Mouse (Mus musculus) forebrain, postnatal 0 days (tissue): ENCODE data around the gene Anapc16. TPM values are rescaled to one million over a fixed set of nuclear protein-coding genes. Genes with fewer than 3 reads are reported as not detected.

Experiments used
- ATAC-seq: fragments of 200-750 bp; cut with Nextera tagmentation; 2 replicates; pipeline ENCODE4 v1.8.0; 2017; ENCODE audit warnings: mild to moderate bottlenecking, moderate library complexity
- DNase-seq: peaks from one replicate; pipeline ENCODE4 v3.0.0-alpha.2; 2015
- H3K27ac ChIP-seq: fragments of 300-500 bp; sonication (generic); 2 replicates; pipeline ENCODE4 v1.5.1; 2014; ENCODE audit warnings: low read depth, mild to moderate bottlenecking, antibody characterized with exemption, low read length, moderate library complexity, mixed read lengths
- H3K27me3 ChIP-seq: fragments of 300-500 bp; sonication (generic); 2 replicates; pipeline ENCODE4 v1.6.1; 2014; ENCODE audit warnings: mild to moderate bottlenecking, low read length, mixed read lengths; ENCODE audit not compliant: insufficient read depth
- H3K36me3 ChIP-seq: fragments of 300-500 bp; sonication (generic); 2 replicates; pipeline ENCODE4 v1.6.1; 2014; ENCODE audit warnings: mild to moderate bottlenecking, moderate library complexity; ENCODE audit not compliant: insufficient read depth
- H3K4me1 ChIP-seq: fragments of 300-500 bp; sonication (generic); 2 replicates; pipeline ENCODE4 v1.6.1; 2014; ENCODE audit warnings: antibody characterized with exemption; ENCODE audit not compliant: insufficient read depth
- H3K4me2 ChIP-seq: fragments of 300-500 bp; sonication (generic); 2 replicates; pipeline ENCODE4 v1.6.1; 2014; ENCODE audit warnings: low read depth, mild to moderate bottlenecking, moderate library complexity
- H3K4me3 ChIP-seq: fragments of 300-500 bp; sonication (generic); 2 replicates; pipeline ENCODE4 v1.5.1; 2014; ENCODE audit warnings: low read depth, low read length, mixed read lengths
- H3K9ac ChIP-seq: fragments of 300-500 bp; sonication (generic); 2 replicates; pipeline ENCODE4 v1.6.1; 2014; ENCODE audit warnings: mild to moderate bottlenecking
- H3K9me3 ChIP-seq: fragments of 300-500 bp; sonication (generic); 2 replicates; pipeline ENCODE4 v1.6.1; 2016; ENCODE audit warnings: low read length
- CTCF ChIP-seq: sonication (generic); IDR thresholded peaks from 2 replicates; pipeline ENCODE4 v1.5.1; 2016; ENCODE audit warnings: antibody characterized with exemption, control low read depth, low read depth
- WGBS: fragments of 180-500 bp; shearing (Covaris S2); extraction: QIAGEN DNeasy Blood & Tissue Kit; methylation state at CpG from one replicate; pipeline ENCODE4 v1.1.7; 2014; 5-methylcytosine and 5-hydroxymethylcytosine counted together
- polyA plus RNA-seq: library from polyadenylated mRNA; unstranded; fragments of >200 nt; fragmentation: Nextera tagmentation; extraction: Ambion mirVana; gene quantifications from 2 replicates; pipeline ENCODE4 v1.2.1, GENCODE M21; 2015
- total RNA-seq: library from RNA; depleted of rRNA; stranded (reverse); fragments of >200 nt; gene quantifications from 2 replicates; pipeline ENCODE4 v1.2.3, GENCODE M21; 2014

The Anapc16 gene
- total and polyA plus RNA-seq, 2 experiments from 2014 or later = 115 to 117 TPM

DNA sequence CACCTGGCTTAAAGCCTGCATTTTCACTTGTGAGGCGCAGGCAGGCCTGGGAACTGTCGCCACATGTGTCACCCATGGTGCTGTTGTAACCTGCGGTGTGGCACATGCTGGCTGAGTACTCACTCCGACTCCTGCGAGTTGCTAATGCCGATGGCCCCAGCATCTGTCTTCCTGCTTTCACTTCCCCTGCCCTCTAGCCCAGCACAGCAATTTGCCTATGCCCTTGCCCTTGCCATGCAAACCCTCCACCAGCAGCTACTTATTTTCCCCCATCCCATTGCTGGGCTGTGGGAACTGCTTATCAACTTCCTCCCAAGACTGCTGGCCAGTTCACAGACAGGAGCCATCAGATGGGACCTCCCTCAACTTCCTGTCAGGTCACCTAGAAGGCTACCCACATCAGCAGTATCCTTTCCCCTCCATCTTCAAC lies 22.1 kb downstream of the Anapc16 start:
- no peak overlapping the region for H3K4me2 ChIP-seq
- no peaks in the 10 kb centered on the region; the same call in 1 of the 2 replicates for H3K36me3 ChIP-seq
- no peak overlapping the region for H3K4me3 ChIP-seq
- peaks cover 8% of the 10 kb centered on the region; the same call in 1 of the 2 replicates for H3K4me1 ChIP-seq
- no peak overlapping the region for H3K9ac ChIP-seq
- ATAC-seq (no peak), DNase-seq (no peak)
- 93% methylated on average over 6 of the region's 6 CpGs for WGBS
- no peaks in the 10 kb centered on the region for H3K9me3 ChIP-seq
- TF ChIP-seq CTCF = no peak
- no peaks in the 10 kb centered on the region for H3K27me3 ChIP-seq
- no peak overlapping the region for H3K27ac ChIP-seq

DNA sequence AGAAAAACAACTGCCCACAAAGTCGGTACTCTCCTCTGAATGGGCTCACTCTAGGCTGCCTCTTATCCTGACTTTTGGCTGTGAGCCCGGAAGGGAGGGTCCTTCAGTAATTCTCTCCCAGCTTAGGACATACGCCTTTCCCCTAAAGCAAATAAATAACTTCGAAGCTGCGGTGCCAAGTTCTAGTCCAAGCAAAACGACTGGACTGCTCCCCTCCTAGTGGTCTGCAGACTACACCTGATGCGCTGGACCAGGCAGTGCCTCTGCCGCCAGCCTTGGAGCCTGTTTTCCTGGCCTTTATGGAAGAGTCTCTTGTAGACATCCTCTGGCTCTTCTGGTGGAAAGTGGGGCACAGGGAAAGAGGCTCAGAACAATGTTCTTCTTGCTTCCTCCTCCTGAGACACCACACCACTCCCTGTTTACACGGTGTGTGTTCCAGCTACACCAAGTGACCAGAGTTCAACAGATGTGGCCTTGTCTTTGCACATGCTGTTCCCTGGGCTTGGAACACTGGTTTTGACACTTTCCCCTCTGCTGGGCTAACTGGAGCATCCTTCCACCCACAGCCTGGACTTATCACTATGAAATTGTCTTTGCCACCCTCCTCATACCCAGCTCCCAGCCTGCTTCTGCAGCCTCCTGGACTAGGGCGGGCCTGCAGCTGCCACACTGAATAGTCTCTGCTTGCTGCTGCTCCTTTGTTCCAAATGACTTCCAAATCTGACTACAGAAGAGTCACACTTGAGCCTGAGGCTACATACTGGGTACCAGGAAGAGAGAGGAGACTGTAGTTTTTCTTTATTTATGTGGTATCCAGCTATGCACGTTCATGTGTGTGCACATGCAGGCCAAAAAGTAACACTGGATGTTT lies 23.8 kb downstream of the Anapc16 start:
- H3K27me3 ChIP-seq = no peaks in the 10 kb centered on the region
- DNase-seq (peak; percentile 63), ATAC-seq (peak; percentile 38; the same call in 1 of the 2 replicates)
- H3K4me1 ChIP-seq = peaks cover 8% of the 10 kb centered on the region; the same call in 1 of the 2 replicates
- H3K9ac ChIP-seq = no peak overlapping the region
- 33% methylated on average over 11 of the region's 11 CpGs for WGBS
- H3K4me2 ChIP-seq = no peak overlapping the region
- no peaks in the 10 kb centered on the region for H3K9me3 ChIP-seq
- no peak overlapping the region for H3K4me3 ChIP-seq
- TF ChIP-seq CTCF = no peak
- peak overlapping the region; percentile 66 for H3K27ac ChIP-seq
- H3K36me3 ChIP-seq = no peaks in the 10 kb centered on the region

DNA sequence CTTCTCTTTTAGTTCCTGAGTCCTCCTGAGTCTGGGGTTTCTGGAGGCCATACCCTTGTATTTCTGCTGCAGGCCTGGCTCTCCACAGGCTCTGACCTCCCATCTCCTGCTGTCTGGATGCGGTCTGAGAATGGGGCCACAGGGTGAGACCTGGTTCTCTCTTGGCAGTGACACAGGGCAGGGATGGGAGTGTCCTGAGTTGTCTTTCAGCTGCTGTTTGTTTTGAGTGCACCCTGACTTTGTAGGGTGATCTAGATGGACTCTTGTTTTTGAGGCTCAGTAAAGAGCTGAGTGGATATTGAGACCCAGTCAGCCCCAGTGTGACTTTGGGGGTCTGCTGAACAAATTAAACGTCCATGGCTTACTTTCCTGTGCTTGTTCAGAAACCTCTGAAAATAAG lies 24.5 kb downstream of the Anapc16 start:
- ATAC-seq (no peak), DNase-seq (no peak)
- no peak overlapping the region for H3K4me3 ChIP-seq
- H3K9ac ChIP-seq = no peak overlapping the region
- H3K4me1 ChIP-seq = peaks cover 8% of the 10 kb centered on the region; the same call in 1 of the 2 replicates
- H3K27ac ChIP-seq = peak overlapping the region; percentile 66
- 69% methylated on average over 2 of the region's 2 CpGs for WGBS
- H3K36me3 ChIP-seq = no peaks in the 10 kb centered on the region
- no peak for TF ChIP-seq CTCF
- H3K27me3 ChIP-seq = no peaks in the 10 kb centered on the region
- no peaks in the 10 kb centered on the region for H3K9me3 ChIP-seq
- H3K4me2 ChIP-seq = no peak overlapping the region

DNA sequence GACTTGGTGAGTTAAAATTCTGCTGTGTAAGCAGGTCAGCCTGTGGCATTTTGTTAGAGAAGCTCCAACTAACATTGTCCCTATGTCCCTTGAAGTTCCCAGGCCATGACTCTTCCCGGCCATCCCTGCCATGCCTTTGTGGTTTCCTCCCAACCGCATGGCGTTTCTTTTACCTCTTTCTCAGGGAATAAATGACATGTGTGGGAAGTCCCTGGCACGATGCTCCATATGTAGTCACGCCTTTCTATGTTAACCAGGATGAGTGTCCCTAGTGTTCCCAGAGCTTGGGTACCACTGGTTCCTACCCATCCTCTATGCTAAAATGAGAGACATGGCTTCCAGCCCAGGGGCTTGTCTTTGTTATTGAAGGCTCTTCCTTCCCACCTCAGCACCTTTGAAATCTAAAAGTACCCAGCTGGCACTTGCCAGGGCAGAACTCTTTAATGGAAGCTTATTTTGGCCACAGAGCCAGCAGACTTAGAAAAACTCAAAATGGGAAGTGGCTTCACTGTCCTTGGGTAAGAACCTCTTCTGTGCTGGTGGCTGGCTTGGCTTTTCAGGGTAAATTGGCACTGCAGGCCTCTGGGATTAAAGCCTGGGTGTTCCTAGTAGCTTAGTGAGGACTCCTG lies 25.1 kb downstream of the Anapc16 start:
- ATAC-seq (no peak), DNase-seq (no peak)
- Histone ChIP-seq H3K36me3 (no peaks in the 10 kb centered on the region), H3K9me3 (no peaks in the 10 kb centered on the region), H3K4me2 (no peak overlapping the region), H3K4me3 (no peak overlapping the region), H3K4me1 (peaks cover 8% of the 10 kb centered on the region; the same call in 1 of the 2 replicates), H3K9ac (no peak overlapping the region), H3K27ac (peak overlapping the region; percentile 66), H3K27me3 (no peaks in the 10 kb centered on the region)
- WGBS = 87% methylated on average over 5 of the region's 5 CpGs
- TF ChIP-seq CTCF = no peak

DNA sequence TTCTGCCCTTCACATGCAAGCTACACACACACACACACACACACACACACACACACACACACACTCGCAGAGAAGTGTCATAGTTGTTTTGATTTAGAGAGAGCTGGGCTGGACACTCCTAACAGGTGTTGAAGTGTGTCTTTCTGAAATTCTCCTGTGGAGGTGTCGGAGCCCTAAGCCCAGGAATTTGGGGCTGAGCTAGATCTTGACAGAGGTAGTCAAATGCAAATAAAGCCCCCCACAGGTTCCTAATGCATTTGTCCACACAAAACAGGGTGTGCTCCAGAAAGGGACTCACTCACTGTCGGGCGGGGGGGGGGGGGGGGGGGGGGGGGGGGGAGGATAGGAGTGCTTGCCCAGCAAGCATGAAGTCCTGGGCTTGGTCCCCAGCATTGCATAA lies 25.8 kb downstream of the Anapc16 start:
- WGBS = 69% methylated on average over 2 of the region's 4 CpGs
- H3K4me3 ChIP-seq = no peak overlapping the region
- ATAC-seq (no peak), DNase-seq (no peak)
- no peak overlapping the region for H3K27ac ChIP-seq
- no peak for TF ChIP-seq CTCF
- no peak overlapping the region for H3K4me2 ChIP-seq
- peaks cover 8% of the 10 kb centered on the region; the same call in 1 of the 2 replicates for H3K4me1 ChIP-seq
- H3K36me3 ChIP-seq = no peaks in the 10 kb centered on the region
- no peaks in the 10 kb centered on the region for H3K27me3 ChIP-seq
- no peak overlapping the region for H3K9ac ChIP-seq
- no peaks in the 10 kb centered on the region for H3K9me3 ChIP-seq

DNA sequence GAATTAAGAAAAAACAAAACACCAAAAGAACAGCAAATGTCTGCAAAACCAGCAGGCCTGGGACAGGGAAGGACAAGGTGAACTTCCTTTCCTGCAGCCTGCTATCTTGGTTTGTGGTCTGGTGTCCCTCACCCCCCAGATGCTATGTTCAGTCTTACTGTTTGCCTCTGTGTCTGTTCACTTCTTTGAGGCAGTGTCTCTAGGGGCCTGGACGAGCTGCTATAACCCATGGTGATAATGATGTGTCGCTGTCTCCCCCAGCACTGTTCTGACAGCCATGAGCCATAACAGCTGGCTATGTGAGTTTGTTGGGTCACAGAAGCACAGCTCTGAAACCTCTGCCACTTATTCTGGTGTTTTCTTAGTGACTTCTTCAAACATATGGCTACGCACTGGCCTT lies 28.1 kb downstream of the Anapc16 start:
- DNase-seq (no peak), ATAC-seq (no peak)
- Histone ChIP-seq H3K4me2 (no peak overlapping the region), H3K4me1 (peaks cover 17% of the 10 kb centered on the region; the same call in 1 of the 2 replicates), H3K9ac (no peak overlapping the region), H3K4me3 (no peak overlapping the region), H3K9me3 (no peaks in the 10 kb centered on the region), H3K27me3 (no peaks in the 10 kb centered on the region), H3K36me3 (no peaks in the 10 kb centered on the region), H3K27ac (peak overlapping the region; percentile 21; the same call in 1 of the 2 replicates)
- TF ChIP-seq CTCF = no peak
- 68% methylated on average over 3 of the region's 3 CpGs for WGBS
